Mouse (Mus musculus) bone marrow macrophage, adult 2 months (primary cell): ENCODE results near the gene Nr6a1.

ENCODE experiments used
- CTCF ChIP-seq: IDR thresholded peaks from 2 replicates; pipeline ENCODE4 v1.5.1; 2012; ENCODE audit warnings: low read depth, mild to moderate bottlenecking, low read length, moderate library complexity
- POLR2A ChIP-seq: IDR thresholded peaks from 2 replicates; pipeline ENCODE4 v1.6.1; 2012; ENCODE audit warnings: mild to moderate bottlenecking, low read depth, low read length, borderline replicate concordance

- TF ChIP-seq CTCF (no peak), POLR2A (no peak)
Observed at GRCm38 (mm10) chr2:38880907-38881672, 46.4 kb downstream of the Nr6a1 start.
